9 mouse cellular contexts compared by ENCODE assay signal in the genomic region with DNA sequence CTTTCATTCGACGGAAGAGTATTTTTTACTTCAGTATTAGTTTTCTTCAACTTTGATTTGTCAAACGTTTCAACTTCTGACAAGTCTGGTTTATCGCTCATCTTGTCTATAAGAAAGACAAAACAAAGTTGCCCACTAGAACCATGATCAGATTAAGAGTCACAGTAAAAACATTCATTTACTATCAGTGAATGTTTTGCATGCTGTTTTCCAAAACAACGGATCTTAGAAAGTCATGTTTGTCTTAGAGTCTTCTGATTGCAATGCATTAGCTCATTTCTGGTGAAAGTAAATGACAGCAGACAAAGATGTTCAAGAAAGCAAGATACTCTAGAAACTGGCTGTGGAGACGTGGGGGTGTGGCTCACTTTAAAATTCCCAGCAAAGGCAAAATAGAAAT. TPM values are rescaled to one million over a fixed set of nuclear protein-coding genes. Genes with fewer than 3 reads are reported as not detected.
DNase-seq lines count a peak whose midpoint lies in the region; ATAC-seq and TF ChIP-seq lines count a peak whose summit lies in the region.
"Not testable (repeated sequence)": the region's sequence is repeated elsewhere in the genome, so short reads cannot be mapped to it uniquely, and the experiment has no call there.
"Had no signal": no experiment of that assay in that cellular context is flagged by ENCODE, and none has a peak within 500 bp of the region (broad histone marks: within the 10 kb centered on the region; RNA-seq: fewer than 3 reads in every experiment).

TSS of gene Tmsb15b2 (minus strand) at position 101 of the 400 bp plus-strand sequence.

- not testable (repeated sequence) for DNase-seq in embryonic facial prominence, embryonic 11.5 days (ENCODE audit: low spot score); gastrocnemius, adult 2 months; layer of hippocampus, postnatal 10 days (ENCODE audit: low spot score in 2 of 2)

- H3K4me3 ChIP-seq in embryonic facial prominence, embryonic 11.5 days (ENCODE audit: low read depth, low read length) = peak within 1 kb of the TSS; percentile 38
- H3K4me3 ChIP-seq in gastrocnemius, adult 2 months = peak within 1 kb of the TSS; percentile 58
- H3K4me3 ChIP-seq in hindbrain, embryonic 16.5 days (ENCODE audit: low read length) = peak within 1 kb of the TSS; percentile 53
- H3K4me3 ChIP-seq in limb, embryonic 15.5 days = peak within 1 kb of the TSS; percentile 47
- H3K4me3 ChIP-seq in midbrain, embryonic 12.5 days = peak within 1 kb of the TSS; percentile 45
- H3K4me3 ChIP-seq in stomach, embryonic 15.5 days (replicated peaks) = peak within 1 kb of the TSS; percentile 45

- ATAC-seq in activated CD4-positive, CD25-positive, alpha-beta regulatory T cell, adult 4 months; embryonic facial prominence, embryonic 11.5 days (replicated peaks; ENCODE audit: insufficient number of reproducible peaks, low FRiP score, low TSS enrichment, low read depth); hindbrain, embryonic 16.5 days; limb, embryonic 15.5 days (ENCODE audit: insufficient number of reproducible peaks, low FRiP score, low TSS enrichment, low read depth); midbrain, embryonic 12.5 days (ENCODE audit: low FRiP score, low read depth); stomach, embryonic 15.5 days (ENCODE audit: insufficient read depth, low FRiP score, low read depth): not testable (repeated sequence)

- not testable (repeated sequence) for TF ChIP-seq CTCF in gastrocnemius, adult 2 months (IDR thresholded peaks at IDR 0.05)

- H3K27ac ChIP-seq in embryonic facial prominence, embryonic 11.5 days (replicated peaks; ENCODE audit: low read depth, low read length); gastrocnemius, adult 2 months; hindbrain, embryonic 16.5 days (ENCODE audit: low read depth, low read length); limb, embryonic 15.5 days; midbrain, embryonic 12.5 days (replicated peaks); stomach, embryonic 15.5 days: not testable (repeated sequence)

- H3K27me3 ChIP-seq in embryonic facial prominence, embryonic 11.5 days (ENCODE audit: control insufficient read depth, insufficient read depth, low read length); hindbrain, embryonic 16.5 days (replicated peaks; ENCODE audit: control insufficient read depth, insufficient read depth, low read length); limb, embryonic 15.5 days; midbrain, embryonic 12.5 days; stomach, embryonic 15.5 days (replicated peaks): not testable (repeated sequence)

- not testable (repeated sequence) for H3K9ac ChIP-seq in embryonic facial prominence, embryonic 11.5 days (replicated peaks; ENCODE audit: low read length)
- H3K9ac ChIP-seq in hindbrain, embryonic 16.5 days (ENCODE audit: low read depth, low read length) = peak within 1 kb of the TSS; percentile 61
- H3K9ac ChIP-seq in limb, embryonic 15.5 days = 0 out of 2 replicates have a peak within 1 kb of the TSS, but pooled peaks have one; percentile 37
- peak within 1 kb of the TSS; percentile 46 for H3K9ac ChIP-seq in midbrain, embryonic 12.5 days (replicated peaks)
- H3K9ac ChIP-seq in stomach, embryonic 15.5 days = peak within 1 kb of the TSS; percentile 34; the same call in 1 of the 2 replicates

- H3K9me3 ChIP-seq in embryonic facial prominence, embryonic 11.5 days (replicated peaks; ENCODE audit: control insufficient read depth, low read length); hindbrain, embryonic 16.5 days (ENCODE audit: control insufficient read depth, low read length); limb, embryonic 15.5 days; midbrain, embryonic 12.5 days; stomach, embryonic 15.5 days: not testable (repeated sequence)

- intact Hi-C loops in gastrocnemius, adult 2 months (cut with DNase I) = not testable (repeated sequence)

- 86% methylated on average over 6 of the region's 6 CpGs for WGBS in embryonic facial prominence, embryonic 11.5 days
- WGBS in hindbrain, embryonic 16.5 days = 89% methylated on average over 6 of the region's 6 CpGs
- 85% methylated on average over 6 of the region's 6 CpGs for WGBS in limb, embryonic 15.5 days
- WGBS in midbrain, embryonic 12.5 days = 82% methylated on average over 6 of the region's 6 CpGs
- 82% methylated on average over 6 of the region's 6 CpGs for WGBS in stomach, embryonic 15.5 days

- H3K4me2 ChIP-seq in embryonic facial prominence, embryonic 11.5 days (ENCODE audit: low read depth, low read length) = peak within 1 kb of the TSS; percentile 37
- peak within 1 kb of the TSS; percentile 59 for H3K4me2 ChIP-seq in hindbrain, embryonic 16.5 days (ENCODE audit: low read length)
- H3K4me2 ChIP-seq in limb, embryonic 15.5 days = peak within 1 kb of the TSS; percentile 45
- peak within 1 kb of the TSS; percentile 53 for H3K4me2 ChIP-seq in midbrain, embryonic 12.5 days (replicated peaks)
- peak within 1 kb of the TSS; percentile 54 for H3K4me2 ChIP-seq in stomach, embryonic 15.5 days

- H3K36me3 ChIP-seq in embryonic facial prominence, embryonic 11.5 days (replicated peaks; ENCODE audit: control insufficient read depth, insufficient read depth, low read depth, low read length); hindbrain, embryonic 16.5 days (ENCODE audit: control insufficient read depth, insufficient read depth, low read length); limb, embryonic 15.5 days; midbrain, embryonic 12.5 days; stomach, embryonic 15.5 days: not testable (repeated sequence)

- H3K4me1 ChIP-seq in embryonic facial prominence, embryonic 11.5 days (ENCODE audit: control insufficient read depth, insufficient read depth, low read length); hindbrain, embryonic 16.5 days (ENCODE audit: control insufficient read depth, insufficient read depth, low read depth, low read length); limb, embryonic 15.5 days; midbrain, embryonic 12.5 days; stomach, embryonic 15.5 days: not testable (repeated sequence)

RNA-seq across cellular contexts. Expression of gene Tmsb15b2, which starts in this region (rescaled TPM):
- 10 to 100 TPM; 12.1 to 77.0 TPM for polyA plus RNA-seq in activated CD4-positive, CD25-positive, alpha-beta regulatory T cell, adult 4 months (2017; shearing (Covaris generic))
- 92.4 and 92.5 TPM in 2 replicates for polyA plus RNA-seq in embryonic facial prominence, embryonic 11.5 days (2014; fragmentation: Nextera tagmentation; extraction: Ambion mirVana)
- 10 to 100 TPM in 1 of 2 experiments, 1 to 10 TPM in 1; 5.1 to 10.7 TPM for total RNA-seq in gastrocnemius, adult 2 months (2021)
- 67.2 and 73.8 TPM in 2 replicates for polyA plus RNA-seq in hindbrain, embryonic 16.5 days (2015; fragmentation: Nextera tagmentation; extraction: Ambion mirVana)
- 10 to 100 TPM; 36.1 to 53.7 TPM for total RNA-seq in layer of hippocampus, postnatal 10 days (2021)
- polyA plus RNA-seq in limb, embryonic 15.5 days (2015; fragmentation: Nextera tagmentation; extraction: Ambion mirVana) = 38.3 and 41.4 TPM in 2 replicates
- 58.2 and 64.8 TPM in 2 replicates for polyA plus RNA-seq in midbrain, embryonic 12.5 days (2016; fragmentation: Nextera tagmentation; extraction: Ambion mirVana)
- polyA plus RNA-seq in stomach, embryonic 15.5 days (2015; fragmentation: Nextera tagmentation; extraction: Ambion mirVana) = 41.3 and 52.1 TPM in 2 replicates
- polyA plus RNA-seq: C2C12 had no signal
